ENCODE assay signal across 18 mouse cellular contexts in the genomic region with DNA sequence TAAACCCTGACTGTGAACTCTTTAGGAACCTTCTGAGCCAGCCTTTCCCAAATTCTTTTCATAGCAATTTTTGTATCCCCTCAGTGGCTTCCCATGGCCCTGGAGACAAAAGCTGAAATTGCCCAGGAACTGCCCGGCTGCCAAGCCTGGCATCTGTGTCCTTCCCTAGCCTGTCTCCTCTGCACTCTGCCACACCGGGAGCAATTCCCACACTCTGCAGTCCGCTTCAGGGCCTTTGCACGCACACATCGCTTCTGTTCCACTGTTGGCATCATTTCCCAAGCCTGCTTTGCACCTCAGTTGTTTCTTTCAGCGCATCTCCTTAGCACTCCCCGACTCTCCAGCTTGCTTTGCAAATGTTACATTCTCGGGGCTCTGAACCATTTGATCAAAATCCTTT. TPM values are rescaled to one million over a fixed set of nuclear protein-coding genes. Genes with fewer than 3 reads are reported as not detected.
A peak's percentile ranks its signal among the peaks of the same experiment; 100 is the strongest.
DNase-seq lines count a peak whose midpoint lies in the region; ATAC-seq and TF ChIP-seq lines count a peak whose summit lies in the region.
"Had no signal": no experiment of that assay in that cellular context is flagged by ENCODE, and none has a peak within 500 bp of the region (broad histone marks: within the 10 kb centered on the region; RNA-seq: fewer than 3 reads in every experiment).

No protein-coding gene starts in this region.

- H3K4me2 ChIP-seq in kidney, embryonic 15.5 days, result no peak overlapping the region
- H3K4me2 ChIP-seq: forebrain, embryonic 13.5 days; hindbrain, embryonic 13.5 days had no signal

- DNase-seq in gastrocnemius, postnatal 14 days, result peak; percentile 16
- DNase-seq in gastrocnemius, postnatal 4 days (ENCODE audit: low spot score in 2 of 2), result no peak
- DNase-seq in kidney, postnatal 4 days, result no peak
- no peak for DNase-seq in testis, postnatal 10 days (ENCODE audit: low spot score)
- no peak for DNase-seq in spleen, adult 18-20 months
- DNase-seq: adrenal gland, postnatal 25 days; cerebellum, adult 9-11 months; forebrain, postnatal 0 days had no signal

- ATAC-seq in kidney, embryonic 15.5 days (replicated peaks; ENCODE audit: low FRiP score), result no peak
- ATAC-seq: forebrain, embryonic 13.5 days; forebrain, postnatal 0 days; hindbrain, postnatal 0 days had no signal

- no peaks in the 10 kb centered on the region for H3K36me3 ChIP-seq in kidney, embryonic 15.5 days
- no peaks in the 10 kb centered on the region for H3K36me3 ChIP-seq in testis, adult 2 months (ENCODE audit: control insufficient read depth, insufficient read depth, low read length)
- H3K36me3 ChIP-seq: heart, embryonic 10.5 days; hindbrain, embryonic 13.5 days had no signal

- H3K4me3 ChIP-seq in kidney, embryonic 15.5 days (replicated peaks), result no peak overlapping the region
- H3K4me3 ChIP-seq in testis, adult 2 months (ENCODE audit: control insufficient read depth, low read depth, low read length), result no peak overlapping the region
- H3K4me3 ChIP-seq: embryonic facial prominence, embryonic 10.5 days; forebrain, embryonic 13.5 days; heart, embryonic 10.5 days; hindbrain, embryonic 13.5 days had no signal

- intact Hi-C loops in gastrocnemius, postnatal 14 days (cut with DNase I; ENCODE audit: low total_unique reads), result no loop called here

- H3K4me1 ChIP-seq in kidney, embryonic 15.5 days, result peaks cover 42% of the 10 kb centered on the region
- H3K4me1 ChIP-seq in testis, adult 2 months (ENCODE audit: control insufficient read depth, insufficient read depth, low read length), result peaks cover 16% of the 10 kb centered on the region

- WGBS in kidney, embryonic 15.5 days, result 45% methylated on average over 8 of the region's 8 CpGs

- no peaks in the 10 kb centered on the region for H3K27me3 ChIP-seq in kidney, embryonic 15.5 days
- H3K27me3 ChIP-seq in testis, adult 2 months (ENCODE audit: control insufficient read depth, insufficient read depth, low read length), result no peaks in the 10 kb centered on the region
- H3K27me3 ChIP-seq: forebrain, embryonic 13.5 days had no signal

- no peak overlapping the region for H3K9ac ChIP-seq in kidney, embryonic 15.5 days
- H3K9ac ChIP-seq: forebrain, embryonic 13.5 days; forebrain, postnatal 0 days; hindbrain, embryonic 13.5 days had no signal

- no peaks in the 10 kb centered on the region for H3K9me3 ChIP-seq in kidney, embryonic 15.5 days (replicated peaks)
- H3K9me3 ChIP-seq: embryonic facial prominence, embryonic 10.5 days; forebrain, embryonic 13.5 days; heart, embryonic 10.5 days; hindbrain, embryonic 13.5 days had no signal

- peak overlapping the region; percentile 69 for H3K27ac ChIP-seq in kidney, embryonic 15.5 days
- H3K27ac ChIP-seq in testis, adult 2 months (ENCODE audit: control insufficient read depth, insufficient read depth, low read depth, low read length), result peak overlapping the region; percentile 60
- H3K27ac ChIP-seq: embryonic facial prominence, embryonic 10.5 days; forebrain, embryonic 13.5 days; heart, embryonic 10.5 days; hindbrain, embryonic 13.5 days; hindbrain, postnatal 0 days had no signal

- no peak for TF ChIP-seq POLR2A in testis, adult 2 months (IDR thresholded peaks at IDR 0.05; ENCODE audit: control insufficient read depth, low read depth, low read length)

- TF ChIP-seq CTCF in testis, adult 2 months (IDR thresholded peaks at IDR 0.05; ENCODE audit: control insufficient read depth, insufficient read depth, insufficient replicate concordance, low read depth, low read length), result no peak

RNA-seq across cellular contexts. Expression of a gene that starts 2.3 kb away (rescaled TPM):
- 10 to 100 TPM; 36.6 to 44.5 TPM for total RNA-seq in gastrocnemius, postnatal 14 days (2021)
- total RNA-seq in gastrocnemius, postnatal 4 days (2021), result 10 to 100 TPM; 70.2 to 77.0 TPM
- polyA plus RNA-seq in kidney, embryonic 15.5 days (2015; fragmentation: Nextera tagmentation; extraction: Ambion mirVana), result 178 and 187 TPM in 2 replicates
- 35.9 and 50.1 TPM in 2 replicates for polyA plus RNA-seq in testis, adult 2 months (2012; rRNA removed)
- total RNA-seq: hematopoietic stem cell, adult 5-6 weeks had no signal

RNA-seq across cellular contexts. Expression of a gene that starts 31.8 kb away (rescaled TPM):
- total RNA-seq in gastrocnemius, postnatal 14 days (2021), result 1 to 10 TPM; 1.4 to 1.5 TPM
- 1 to 10 TPM; 2.0 to 2.8 TPM for total RNA-seq in gastrocnemius, postnatal 4 days (2021)
- polyA plus RNA-seq in kidney, embryonic 15.5 days (2015; fragmentation: Nextera tagmentation; extraction: Ambion mirVana), result 451 and 476 TPM in 2 replicates
- 45.8 and 54.6 TPM in 2 replicates for polyA plus RNA-seq in testis, adult 2 months (2012; rRNA removed)
- total RNA-seq: hematopoietic stem cell, adult 5-6 weeks had no signal

RNA-seq across cellular contexts. Expression of a gene that starts 48.8 kb away (rescaled TPM):
- total RNA-seq in gastrocnemius, postnatal 14 days (2021), result under 1 TPM; 0.06 to 0.18 TPM
- total RNA-seq in gastrocnemius, postnatal 4 days (2021), result under 1 TPM; 0.12 to 0.26 TPM
- 0.23 and 0.38 TPM in 2 replicates for polyA plus RNA-seq in kidney, embryonic 15.5 days (2015; fragmentation: Nextera tagmentation; extraction: Ambion mirVana)
- polyA plus RNA-seq in testis, adult 2 months (2012; rRNA removed), result 0.24 and 0.44 TPM in 2 replicates
- total RNA-seq: forebrain, postnatal 0 days; hematopoietic stem cell, adult 5-6 weeks; hindbrain, postnatal 0 days had no signal
- polyA plus RNA-seq: forebrain, embryonic 13.5 days; hindbrain, embryonic 13.5 days; hindbrain, postnatal 0 days had no signal

RNA-seq across cellular contexts. Expression of a gene that starts 58.7 kb away (rescaled TPM):
- under 1 TPM in 1 of 2 experiments, not detected in 1; 0.21 TPM for total RNA-seq in gastrocnemius, postnatal 14 days (2021)
- total RNA-seq in gastrocnemius, postnatal 4 days (2021), result under 1 TPM; 0.32 to 0.36 TPM
- polyA plus RNA-seq in kidney, embryonic 15.5 days (2015; fragmentation: Nextera tagmentation; extraction: Ambion mirVana), result 0.13 and 0.30 TPM in 2 replicates
- 25.8 and 32.4 TPM in 2 replicates for polyA plus RNA-seq in testis, adult 2 months (2012; rRNA removed)
- total RNA-seq: gastrocnemius, adult 18-20 months; heart, postnatal 10 days; hematopoietic stem cell, adult 5-6 weeks had no signal
